Mouse (Mus musculus) heart, postnatal 0 days (tissue): ENCODE measurements around the gene F2rl3.

Experiments
- CTCF ChIP-seq: IDR thresholded peaks from 2 replicates; pipeline ENCODE4 v1.5.1; 2016; ENCODE audit warnings: antibody characterized with exemption, control low read depth, low read depth
- EP300 ChIP-seq: IDR thresholded peaks from 2 replicates; pipeline ENCODE4 v1.6.1; 2016; ENCODE audit warnings: antibody characterized with exemption, low read depth

DNA sequence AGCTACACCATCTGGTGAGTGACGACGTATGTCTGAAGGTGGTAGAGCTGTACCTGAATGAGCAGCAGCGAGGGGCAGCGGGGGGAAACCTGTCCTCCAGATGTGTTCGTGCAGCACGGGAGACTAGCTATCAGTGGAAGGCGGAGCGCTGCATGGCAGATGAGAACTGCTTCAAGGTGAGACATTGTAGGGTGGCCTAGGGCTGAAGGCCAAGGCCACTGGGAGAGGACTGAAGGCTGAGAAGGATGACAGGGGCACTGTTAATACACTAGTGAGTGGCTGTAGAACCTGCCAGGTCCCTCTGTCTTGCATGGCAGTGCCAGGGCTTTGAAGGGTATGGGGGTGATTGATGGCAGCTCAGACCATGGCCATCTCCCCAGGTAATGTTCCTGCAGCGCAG, 8.5 kb upstream of the F2rl3 start:
- TF ChIP-seq CTCF: no peak
- no peak for TF ChIP-seq EP300
